Comparison of ENCODE assay signal across 1 mouse cellular context in the genomic region with DNA sequence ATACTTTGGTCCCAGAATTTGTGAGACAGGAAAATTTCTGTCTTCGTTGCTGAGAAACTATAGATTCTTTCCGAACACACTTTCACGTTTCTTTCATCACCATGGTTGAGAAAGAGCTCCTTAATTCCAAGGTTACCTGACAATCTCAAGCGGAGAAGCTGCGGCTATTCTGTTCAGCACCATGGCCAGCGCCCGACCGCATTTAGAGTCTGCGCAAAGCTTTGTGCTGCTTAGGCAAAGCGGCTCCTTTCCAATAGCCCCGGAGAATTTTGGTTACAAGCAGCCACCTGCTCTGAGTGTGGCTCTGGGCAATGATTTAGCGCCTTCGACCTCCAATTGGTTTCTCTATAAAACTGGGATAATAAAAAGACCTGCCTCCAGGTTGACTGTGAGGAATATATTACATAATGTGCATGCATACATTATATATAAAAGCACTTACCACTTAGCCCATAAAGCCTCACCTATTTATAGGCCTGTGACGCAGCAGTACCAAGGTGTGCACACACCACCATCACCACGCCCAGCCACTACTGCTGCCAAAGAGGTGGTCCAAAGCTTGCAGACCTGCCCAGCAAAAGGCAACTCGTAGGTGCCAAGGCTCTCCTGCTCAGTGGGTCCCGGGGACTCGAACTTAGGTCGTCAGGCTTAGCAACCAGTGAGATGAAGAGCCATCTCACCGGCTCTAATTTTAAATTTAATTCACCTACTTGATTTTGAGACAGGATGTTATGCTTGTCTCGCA.
A peak's percentile ranks its signal among the peaks of the same experiment; 100 is the strongest.
TF ChIP-seq lines count a peak whose summit lies in the region.

No protein-coding gene starts in this region.

TF ChIP-seq in CH12.LX, 34 proteins besides CTCF, POLR2A, EP300 and RAD21 (continued from another document):
- TF ChIP-seq BHLHE40 (IDR thresholded peaks at IDR 0.05; ENCODE audit: low read depth, low read length) (no peak), TCF12 (IDR thresholded peaks at IDR 0.05; ENCODE audit: low read depth, low read length) (no peak), NRF1 (IDR thresholded peaks at IDR 0.05; ENCODE audit: low read depth, low read length) (peak; percentile 81), SIN3A (IDR thresholded peaks at IDR 0.05; ENCODE audit: low read length) (peak; percentile 76)
TF ChIP-seq in CH12.LX: peak in this region for 2.
